In genomic region chr16:34960243-34960642, GRCm38 (mm10) we compare ENCODE assay signal across 11 mouse cellular contexts.
DNase-seq lines count a peak whose midpoint lies in the region; ATAC-seq and TF ChIP-seq lines count a peak whose summit lies in the region.
"Had no signal": no experiment of that assay in that cellular context is flagged by ENCODE, and none has a peak within 500 bp of the region (broad histone marks: within the 10 kb centered on the region; RNA-seq: fewer than 3 reads in every experiment).

No protein-coding gene starts in this region.

- TF ChIP-seq POLR2A in liver, adult 2 months (IDR thresholded peaks at IDR 0.05; ENCODE audit: extremely low read depth, insufficient read depth, low read length): no peak

- H3K9ac ChIP-seq in liver, adult 2 months (ENCODE audit: low read depth, low read length): no peak overlapping the region
- no peak overlapping the region for H3K9ac ChIP-seq in liver, embryonic 12.5 days
- H3K9ac ChIP-seq in stomach, embryonic 14.5 days (replicated peaks; ENCODE audit: low read depth, low read length): no peak overlapping the region

- H3K79me2 ChIP-seq in liver, adult 2 months (ENCODE audit: control insufficient read depth, insufficient read depth, low read length): no peaks in the 10 kb centered on the region

- DNase-seq in adrenal gland, postnatal 14 days: peak; percentile 35
- DNase-seq in adrenal gland, adult 18-20 months (ENCODE audit: low spot score in 2 of 2): no peak
- peak; percentile 70 for DNase-seq in liver, adult 2 months (ENCODE audit: extremely low read depth, low read depth, low spot score)
- peak; percentile 30 to 44 for DNase-seq in heart, postnatal 14 days
- no peak for DNase-seq in thymus, postnatal 25 days
- no peak for DNase-seq in adrenal gland, postnatal 4 days (ENCODE audit: low spot score in 2 of 2)
- DNase-seq: spleen, adult 18-20 months had no signal

- 58% methylated on average over 5 of the region's 5 CpGs for WGBS in liver, adult 2 months
- WGBS in liver, embryonic 12.5 days (ENCODE audit: insufficient replicate concordance): 80% methylated on average over 5 of the region's 5 CpGs
- WGBS in stomach, embryonic 14.5 days: 81% methylated on average over 5 of the region's 5 CpGs

- H3K4me2 ChIP-seq in liver, embryonic 12.5 days: no peak overlapping the region
- no peak overlapping the region for H3K4me2 ChIP-seq in stomach, embryonic 14.5 days (replicated peaks; ENCODE audit: low read depth, low read length)

- H3K27me3 ChIP-seq in liver, adult 2 months (ENCODE audit: control insufficient read depth, insufficient read depth, low read length): no peaks in the 10 kb centered on the region
- H3K27me3 ChIP-seq in liver, embryonic 12.5 days (replicated peaks): no peaks in the 10 kb centered on the region
- H3K27me3 ChIP-seq in stomach, embryonic 14.5 days (ENCODE audit: control insufficient read depth, insufficient read depth, low read length): no peaks in the 10 kb centered on the region

- H3K4me1 ChIP-seq in liver, adult 2 months (ENCODE audit: control insufficient read depth, insufficient read depth, low read length): peaks cover 29% of the 10 kb centered on the region
- H3K4me1 ChIP-seq in liver, embryonic 12.5 days: peaks cover 22% of the 10 kb centered on the region
- H3K4me1 ChIP-seq in stomach, embryonic 14.5 days (ENCODE audit: control insufficient read depth, insufficient read depth, low read length): peaks cover 51% of the 10 kb centered on the region

- H3K9me3 ChIP-seq in liver, embryonic 12.5 days (replicated peaks): no peaks in the 10 kb centered on the region
- H3K9me3 ChIP-seq in stomach, embryonic 14.5 days (ENCODE audit: control insufficient read depth, low read depth, low read length): no peaks in the 10 kb centered on the region

- peaks cover 11% of the 10 kb centered on the region; the same call in 1 of the 2 replicates for H3K36me3 ChIP-seq in liver, adult 2 months (ENCODE audit: control insufficient read depth, insufficient read depth, low read length)
- no peaks in the 10 kb centered on the region; the same call in 1 of the 2 replicates for H3K36me3 ChIP-seq in liver, embryonic 12.5 days
- peaks cover 7% of the 10 kb centered on the region for H3K36me3 ChIP-seq in stomach, embryonic 14.5 days (ENCODE audit: control insufficient read depth, insufficient read depth, low read length)

- H3K27ac ChIP-seq in liver, adult 2 months (replicated peaks; ENCODE audit: insufficient read depth, low read depth, low read length): peak overlapping the region; percentile 20
- H3K27ac ChIP-seq in liver, embryonic 12.5 days: no peak overlapping the region
- peak overlapping the region; percentile 83 for H3K27ac ChIP-seq in stomach, embryonic 14.5 days (ENCODE audit: low read length)
- H3K27ac ChIP-seq: hindbrain, postnatal 0 days; left cerebral cortex, adult 2 months had no signal

- intact Hi-C loops in heart, postnatal 14 days (cut with DNase I): no loop called here

- no peak overlapping the region for H3K4me3 ChIP-seq in liver, adult 2 months (ENCODE audit: insufficient read depth, low read depth, low read length)
- no peak overlapping the region for H3K4me3 ChIP-seq in liver, embryonic 12.5 days
- no peak overlapping the region for H3K4me3 ChIP-seq in stomach, embryonic 14.5 days (ENCODE audit: low read depth, low read length)
- H3K4me3 ChIP-seq: left cerebral cortex, adult 2 months had no signal

- TF ChIP-seq CTCF in liver, adult 2 months (IDR thresholded peaks at IDR 0.05; ENCODE audit: low read depth, low read length): no peak

- ATAC-seq in liver, embryonic 12.5 days: no peak
- no peak for ATAC-seq in stomach, embryonic 14.5 days (ENCODE audit: insufficient number of reproducible peaks, insufficient read depth, low FRiP score, low read depth)
- ATAC-seq: hindbrain, postnatal 0 days had no signal

Comparison
In these comparisons a context has a peak if more than half of its experiments do, and no peak if none do; other contexts are left out.
1. DNase-seq: peak in adrenal gland, postnatal 14 days (single experiment), liver, adult 2 months (single experiment) and heart, postnatal 14 days (2 of 2); none in adrenal gland, adult 18-20 months (0 of 2), thymus, postnatal 25 days (single experiment) and adrenal gland, postnatal 4 days (0 of 2).